Mouse (Mus musculus) Patski (cell line): ENCODE measurements around the gene Creb1. TPM values are rescaled to one million over a fixed set of nuclear protein-coding genes. Genes with fewer than 3 reads are reported as not detected.

Experiments used
- ATAC-seq: fragments of 100-300 bp; one replicate; pipeline ENCODE4 v1.8.0; 2021
- CTCF ChIA-PET: fragments of 350-600 bp; sonication (Branson Sonifier 250); formaldehyde crosslinking; loops from one replicate; lab custom pipeline; 2022; ENCODE audit warnings: inconsistent platforms; lab: Charles Lee
- POLR2A ChIA-PET: fragments of 350-600 bp; sonication (Branson Sonifier 250); formaldehyde crosslinking; loops from one replicate; lab custom pipeline; 2022; ENCODE audit warnings: antibody characterized with exemption, inconsistent platforms; lab: Charles Lee
- DNase-seq: peaks from one replicate; pipeline ENCODE4 v3.0.0-alpha.2; 2011; ENCODE audit warnings: low read depth, low spot score
- H3K27me3 ChIP-seq: fragments of 371-371 bp; one replicate; pipeline ENCODE4 v1.5.1; 2021
- CTCF ChIP-seq: fragments of 100-300 bp; IDR thresholded peaks from one replicate; pipeline ENCODE4 v1.5.1; 2021
- in situ Hi-C: fragments of 300-500 bp; cut with MboI; formaldehyde crosslinking; loops from 3 replicates; pipeline ENCODE4 v1.11.1; 2018; ENCODE audit warnings: low pct_unique_long_range_greater_than_20kb, mixed read lengths
- polyA plus RNA-seq: library from polyadenylated mRNA; unstranded; gene quantifications from one replicate; pipeline ENCODE4 v1.2.3, GENCODE M21; 2021

Creb1 gene
- polyA plus RNA-seq, 1 experiment from 2014 or later = 27.1 TPM

GRCm38 (mm10) chr1:64616531-64616880 is 84.1 kb downstream of the Creb1 start:
- DNase-seq = no peak
- in situ Hi-C loops = no loop called here
- no peak for TF ChIP-seq CTCF
- ChIA-PET POLR2A (interaction anchor here (0.6 to 1.5 kb wide), 4 partner anchors 9 to 102 kb away, joined by 3 to 5 read pairs (median 4); no protein-coding TSS in a partner anchor), CTCF (interaction anchor here (0.6 to 3.4 kb wide), 8 partner anchors 13 to 366 kb away, joined by 3 to 18 read pairs (median 3); partner anchors contain the start of gene Ccnyl1)
- no peak for ATAC-seq
- no peaks in the 10 kb centered on the region for H3K27me3 ChIP-seq

- DNase-seq = no peak
- CTCF ChIA-PET = interaction anchor here (0.6 to 3.4 kb wide), 10 partner anchors 14 to 365 kb away, joined by 3 to 18 read pairs (median 3); partner anchors contain the start of gene Ccnyl1
- no peak for TF ChIP-seq CTCF
- no peaks in the 10 kb centered on the region for H3K27me3 ChIP-seq
- POLR2A ChIA-PET = interaction anchor here (0.6 to 1.7 kb wide), 5 partner anchors 9 to 102 kb away, joined by 3 to 5 read pairs (median 4); partner anchors contain the start of gene Ccnyl1
- in situ Hi-C loops = no loop called here
- ATAC-seq = peak; percentile 91
Observed at GRCm38 (mm10) chr1:64616881-64617714, 84.7 kb downstream of the Creb1 start, which contains the start of gene Mettl21a. Gene Mettl21a, minus strand, starts transcription at chr1:64617242.

DNA sequence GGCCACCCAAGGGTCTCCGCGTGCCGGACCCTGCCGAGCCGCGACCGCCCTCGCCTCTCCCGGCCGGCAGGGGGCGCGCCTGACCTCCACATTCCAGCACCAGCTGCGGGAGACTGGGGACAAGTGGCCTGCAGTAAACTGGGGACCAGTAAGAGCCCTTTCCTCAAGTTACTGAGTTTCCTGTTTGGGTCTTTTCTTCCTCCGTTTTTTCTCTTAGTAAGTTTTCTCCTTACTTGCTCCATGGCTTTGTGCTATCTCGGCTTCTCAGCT is 85.2 kb downstream of the Creb1 start:
- no peaks in the 10 kb centered on the region for H3K27me3 ChIP-seq
- no peak for TF ChIP-seq CTCF
- DNase-seq (no peak), ATAC-seq (peak; percentile 75)
- in situ Hi-C loops = no loop called here
- POLR2A ChIA-PET = interaction anchor here (0.5 to 1.7 kb wide), 4 partner anchors 10 to 85 kb away, joined by 3 to 4 read pairs (median 4); partner anchors contain the start of gene Ccnyl1
- CTCF ChIA-PET = interaction anchor here (0.7 to 3.4 kb wide), 10 partner anchors 39 to 365 kb away, joined by 3 to 18 read pairs (median 4); partner anchors contain the start of gene Ccnyl1

GRCm38 (mm10) chr1:64618226-64618625 is 85.8 kb downstream of the Creb1 start:
- ChIA-PET POLR2A (interaction anchor here (0.5 to 1.7 kb wide), 4 partner anchors 9 to 85 kb away, joined by 3 to 4 read pairs (median 4); partner anchors contain the start of gene Ccnyl1), CTCF (interaction anchor here (0.7 to 3.4 kb wide), 8 partner anchors 38 to 90 kb away, joined by 3 to 18 read pairs (median 4); no protein-coding TSS in a partner anchor)
- ATAC-seq (no peak), DNase-seq (no peak)
- no peaks in the 10 kb centered on the region for H3K27me3 ChIP-seq
- TF ChIP-seq CTCF = no peak
- in situ Hi-C loops = no loop called here

GRCm38 (mm10) chr1:64621116-64621515 is 88.7 kb downstream of the Creb1 start:
- TF ChIP-seq CTCF = no peak
- no peaks in the 10 kb centered on the region for H3K27me3 ChIP-seq
- in situ Hi-C loops = loop anchor here (5.0 to 10.0 kb wide), 3 partner anchors 71 to 364 kb away; partner anchors contain the start of gene Ccnyl1
- ChIA-PET CTCF (no interaction called here), POLR2A (no interaction called here)
- ATAC-seq = no peak
- DNase-seq = no peak

- peak; percentile 80 for DNase-seq
- ChIA-PET CTCF (no interaction called here), POLR2A (no interaction called here)
Observed at GRCm38 (mm10) chr1:64623558-64624435, 91.4 kb downstream of the Creb1 start.

DNA sequence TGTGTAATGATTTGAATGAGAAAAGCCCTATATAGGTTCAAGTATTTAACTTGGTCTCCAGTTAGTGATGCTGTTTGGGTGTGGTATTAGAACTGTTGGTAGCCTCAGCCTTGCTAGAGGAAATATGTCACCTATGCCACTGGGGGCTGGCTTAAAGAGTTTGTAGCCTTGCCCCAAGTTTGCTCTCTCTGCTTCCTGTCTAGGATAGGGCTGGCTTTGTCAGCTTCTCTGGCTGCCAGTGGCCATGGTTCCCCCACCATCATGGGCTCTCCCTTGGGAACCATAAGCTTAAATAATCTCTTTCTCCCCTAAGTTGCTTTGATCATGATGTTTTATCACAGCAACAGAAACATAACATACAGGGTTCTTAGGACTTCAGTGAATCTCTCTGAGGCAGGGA is 92.8 kb downstream of the Creb1 start:
- POLR2A ChIA-PET = no interaction called here
- H3K27me3 ChIP-seq = no peaks in the 10 kb centered on the region
- no peak for TF ChIP-seq CTCF
- no peak for DNase-seq
- in situ Hi-C loops = loop anchor here (10.0 kb wide), 1 partner anchor 360 kb away; no protein-coding TSS in a partner anchor
- ATAC-seq = no peak
- CTCF ChIA-PET = no interaction called here

More at GRCm38 (mm10) chr1:64623558-64624435, 91.4 kb downstream of the Creb1 start:
- peak; percentile 91 for ATAC-seq
- in situ Hi-C loops = loop anchor here (5.0 to 10.0 kb wide), 3 partner anchors 69 to 361 kb away; partner anchors contain the start of gene Ccnyl1
- TF ChIP-seq CTCF = no peak
- H3K27me3 ChIP-seq = no peaks in the 10 kb centered on the region

DNA sequence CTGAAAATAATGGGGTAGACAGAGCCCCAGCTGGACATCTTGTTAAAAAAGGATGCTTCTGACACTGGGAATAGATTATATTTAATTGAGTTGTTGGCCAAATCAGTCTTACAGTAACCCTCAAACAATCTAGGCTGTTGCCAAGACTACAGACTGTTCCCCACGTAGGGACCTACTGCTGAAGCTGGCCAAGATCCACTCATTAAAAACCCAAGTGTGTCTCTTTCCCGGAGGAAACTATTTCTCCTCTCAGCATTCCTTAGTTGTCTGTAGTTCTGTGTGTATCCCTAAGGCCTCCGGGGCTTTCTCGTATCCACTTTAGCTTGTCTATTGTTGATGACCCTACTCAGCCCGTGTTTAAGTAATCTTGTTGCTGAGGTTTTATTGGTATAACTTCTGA is 99.1 kb downstream of the Creb1 start:
- no peak for DNase-seq
- POLR2A ChIA-PET = no interaction called here
- CTCF ChIA-PET = interaction anchor here (1.4 kb wide), 1 partner anchor 14 kb away, joined by 6 read pairs; no protein-coding TSS in a partner anchor
- no peak for ATAC-seq
- no peaks in the 10 kb centered on the region for H3K27me3 ChIP-seq
- in situ Hi-C loops = no loop called here
- TF ChIP-seq CTCF = no peak

DNA sequence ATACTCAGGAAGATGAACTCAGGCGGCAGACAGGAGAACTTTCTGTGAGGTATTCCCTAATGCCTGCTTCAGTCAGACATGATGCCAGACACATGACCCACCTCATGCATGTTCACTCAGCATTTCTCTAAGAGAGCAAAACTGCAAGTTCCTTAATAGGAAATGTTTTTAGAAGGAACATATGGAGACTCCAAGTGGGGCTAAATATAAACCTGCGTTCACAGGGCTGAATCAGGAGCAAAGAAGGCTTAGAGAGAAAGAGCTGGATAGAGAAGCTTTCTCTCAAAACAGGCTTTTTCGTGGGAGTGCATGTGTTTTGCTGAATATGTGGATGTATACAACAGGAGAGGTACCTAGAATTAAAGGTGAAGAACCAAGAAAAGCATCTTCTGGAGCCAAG is 100.8 kb downstream of the Creb1 start:
- TF ChIP-seq CTCF = no peak
- ATAC-seq (no peak), DNase-seq (no peak)
- in situ Hi-C loops = no loop called here
- POLR2A ChIA-PET = no interaction called here
- CTCF ChIA-PET = interaction anchor here (0.7 kb wide), 1 partner anchor 11 kb away, joined by 3 read pairs; no protein-coding TSS in a partner anchor
- no peaks in the 10 kb centered on the region for H3K27me3 ChIP-seq

DNA sequence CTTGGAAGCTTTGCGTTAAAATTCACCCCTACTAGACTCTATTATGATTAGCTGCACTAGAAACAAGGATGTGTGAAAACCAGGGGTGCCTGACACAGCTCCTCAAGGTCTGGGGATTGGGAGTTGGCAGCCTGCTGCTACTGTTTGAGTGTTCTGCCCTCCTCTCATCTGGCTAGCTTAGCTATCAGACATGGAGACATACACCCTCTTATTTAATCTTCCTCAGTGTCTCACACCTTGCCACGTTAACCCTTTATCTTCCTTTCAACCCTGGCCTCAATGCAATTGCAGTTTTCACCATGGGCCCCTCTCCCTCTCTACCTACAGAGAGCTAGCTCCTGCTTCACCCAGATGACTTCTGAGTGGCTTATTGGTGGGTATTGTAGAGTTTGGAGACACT is 103.2 kb downstream of the Creb1 start:
- TF ChIP-seq CTCF = no peak
- H3K27me3 ChIP-seq = no peaks in the 10 kb centered on the region
- ATAC-seq (no peak), DNase-seq (no peak)
- in situ Hi-C loops = no loop called here
- ChIA-PET CTCF (interaction anchor here (0.9 kb wide), 1 partner anchor 15 kb away, joined by 3 read pairs; no protein-coding TSS in a partner anchor), POLR2A (interaction anchor here (0.6 kb wide), 1 partner anchor 1079 kb away, joined by 3 read pairs; no protein-coding TSS in a partner anchor)
